Mouse (Mus musculus): ENCODE results near the gene Rrm2. TPM values are rescaled to one million over a fixed set of nuclear protein-coding genes. Genes with fewer than 3 reads are reported as not detected.
A peak's percentile ranks its signal among the peaks of the same experiment; 100 is the strongest.
"Not testable (repeated sequence)": the region's sequence is repeated elsewhere in the genome, so short reads cannot be mapped to it uniquely, and the experiment has no call there.

The Rrm2 gene
- polyA plus RNA-seq, 1 experiment from 2014 or later = 37.5 TPM

DNA sequence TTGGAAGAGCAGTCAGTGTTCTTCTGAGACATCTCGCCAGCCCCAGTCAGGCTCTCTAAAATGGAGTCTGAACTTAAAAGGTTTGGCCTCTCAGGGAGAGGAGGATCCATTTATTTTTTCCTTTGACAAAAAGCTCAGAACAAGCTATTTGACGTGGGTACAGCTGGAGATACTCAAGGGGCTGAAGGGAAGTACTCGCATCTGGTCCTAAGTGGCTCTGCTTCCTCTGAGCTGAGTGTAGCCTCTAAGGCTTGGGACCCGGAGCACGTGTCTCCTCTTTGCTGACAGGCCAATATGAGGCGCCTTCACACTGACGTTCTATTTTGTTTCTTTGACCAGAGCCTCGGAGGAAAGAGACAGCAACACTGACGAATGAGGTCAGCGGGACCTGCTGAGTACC, 8.5 kb upstream of the Rrm2 start:
- H3K36me3 ChIP-seq (ENCODE audit: control insufficient read depth, insufficient read depth, low read length) = no peaks in the 10 kb centered on the region
- no peak overlapping the region for H3K4me2 ChIP-seq (ENCODE audit: low read length)
- no peak overlapping the region for H3K9ac ChIP-seq (ENCODE audit: low read depth, low read length)
- WGBS = 77% methylated on average over 10 of the region's 10 CpGs
- no peak for ATAC-seq
- H3K4me1 ChIP-seq (ENCODE audit: control insufficient read depth, insufficient read depth, low read length) = no peaks in the 10 kb centered on the region
- H3K4me3 ChIP-seq (ENCODE audit: low read depth, low read length) = no peak overlapping the region
- H3K9me3 ChIP-seq (replicated peaks; ENCODE audit: control insufficient read depth, low read length, poor library complexity, severe bottlenecking) = no peaks in the 10 kb centered on the region
- no peaks in the 10 kb centered on the region for H3K27me3 ChIP-seq (ENCODE audit: control insufficient read depth, insufficient read depth, low read depth, low read length)
- no peak overlapping the region for H3K27ac ChIP-seq (ENCODE audit: low read length)

GRCm38 (mm10) chr12:24701621-24702020, 6.4 kb upstream of the Rrm2 start:
- H3K9me3 ChIP-seq (replicated peaks; ENCODE audit: control insufficient read depth, low read length, poor library complexity, severe bottlenecking); ATAC-seq; H3K36me3 ChIP-seq (ENCODE audit: control insufficient read depth, insufficient read depth, low read length); H3K4me1 ChIP-seq (ENCODE audit: control insufficient read depth, insufficient read depth, low read length); H3K27me3 ChIP-seq (ENCODE audit: control insufficient read depth, insufficient read depth, low read depth, low read length); H3K27ac ChIP-seq (ENCODE audit: low read length); H3K9ac ChIP-seq (ENCODE audit: low read depth, low read length); H3K4me2 ChIP-seq (ENCODE audit: low read length); H3K4me3 ChIP-seq (ENCODE audit: low read depth, low read length): not testable (repeated sequence)
- WGBS = 88% methylated on average over 9 of the region's 9 CpGs

- H3K4me1 ChIP-seq (ENCODE audit: control insufficient read depth, insufficient read depth, low read length) = peaks cover 4% of the 10 kb centered on the region; the same call in 1 of the 2 replicates
- no peaks in the 10 kb centered on the region for H3K27me3 ChIP-seq (ENCODE audit: control insufficient read depth, insufficient read depth, low read depth, low read length)
- no peak overlapping the region for H3K9ac ChIP-seq (ENCODE audit: low read depth, low read length)
- no peak overlapping the region for H3K4me3 ChIP-seq (ENCODE audit: low read depth, low read length)
- no peak overlapping the region for H3K4me2 ChIP-seq (ENCODE audit: low read length)
- no peak overlapping the region for H3K27ac ChIP-seq (ENCODE audit: low read length)
- ATAC-seq = no peak
- no peaks in the 10 kb centered on the region for H3K9me3 ChIP-seq (replicated peaks; ENCODE audit: control insufficient read depth, low read length, poor library complexity, severe bottlenecking)
- no peaks in the 10 kb centered on the region for H3K36me3 ChIP-seq (ENCODE audit: control insufficient read depth, insufficient read depth, low read length)
- 90% methylated on average over 3 of the region's 3 CpGs for WGBS
Measured at GRCm38 (mm10) chr12:24703013-24703412, 5.0 kb upstream of the Rrm2 start.

DNA sequence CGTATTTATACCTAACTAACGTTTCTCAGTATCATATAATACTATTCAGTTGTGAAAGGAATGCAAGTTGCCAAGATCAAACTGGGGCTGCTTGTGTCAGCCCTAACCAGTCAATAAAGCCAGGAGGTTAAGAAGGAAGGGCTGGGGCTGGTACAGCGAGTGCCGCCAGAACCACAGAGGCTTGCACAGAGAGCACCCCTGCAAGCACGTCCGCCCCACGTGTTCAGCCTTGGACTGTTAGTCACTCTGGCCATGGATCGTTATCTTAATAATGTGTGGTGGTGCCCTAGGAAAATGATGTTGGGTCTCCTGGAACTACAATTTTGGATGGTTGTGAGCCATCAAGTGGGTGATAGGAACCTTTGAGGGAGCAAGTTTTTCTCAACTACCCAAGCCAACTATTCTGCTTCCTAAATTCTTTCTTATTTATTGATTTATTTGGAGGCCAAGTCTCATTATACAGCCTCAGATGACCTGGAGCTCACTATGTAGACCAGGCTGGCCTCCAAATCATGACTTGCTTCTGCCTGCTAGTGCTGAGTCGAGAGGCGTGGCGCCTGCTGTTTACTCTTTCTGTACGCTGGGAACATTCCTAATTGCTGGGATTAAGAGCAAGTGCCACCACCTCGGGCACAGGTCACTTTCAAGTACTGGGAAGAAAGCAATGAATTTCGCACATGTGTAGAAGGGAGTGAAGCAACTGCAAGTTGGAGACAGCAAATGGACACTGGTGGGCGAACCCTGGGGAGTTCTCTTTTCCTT, 2.4 kb upstream of the Rrm2 start:
- H3K36me3 ChIP-seq (ENCODE audit: control insufficient read depth, insufficient read depth, low read length) = no peaks in the 10 kb centered on the region
- H3K4me2 ChIP-seq (ENCODE audit: low read length) = no peak overlapping the region
- no peak overlapping the region for H3K4me3 ChIP-seq (ENCODE audit: low read depth, low read length)
- WGBS = 87% methylated on average over 15 of the region's 15 CpGs
- no peak overlapping the region for H3K9ac ChIP-seq (ENCODE audit: low read depth, low read length)
- no peaks in the 10 kb centered on the region for H3K27me3 ChIP-seq (ENCODE audit: control insufficient read depth, insufficient read depth, low read depth, low read length)
- H3K27ac ChIP-seq (ENCODE audit: low read length) = no peak overlapping the region
- peaks cover 6% of the 10 kb centered on the region; the same call in 1 of the 2 replicates for H3K4me1 ChIP-seq (ENCODE audit: control insufficient read depth, insufficient read depth, low read length)
- no peak for ATAC-seq
- no peaks in the 10 kb centered on the region for H3K9me3 ChIP-seq (replicated peaks; ENCODE audit: control insufficient read depth, low read length, poor library complexity, severe bottlenecking)

DNA sequence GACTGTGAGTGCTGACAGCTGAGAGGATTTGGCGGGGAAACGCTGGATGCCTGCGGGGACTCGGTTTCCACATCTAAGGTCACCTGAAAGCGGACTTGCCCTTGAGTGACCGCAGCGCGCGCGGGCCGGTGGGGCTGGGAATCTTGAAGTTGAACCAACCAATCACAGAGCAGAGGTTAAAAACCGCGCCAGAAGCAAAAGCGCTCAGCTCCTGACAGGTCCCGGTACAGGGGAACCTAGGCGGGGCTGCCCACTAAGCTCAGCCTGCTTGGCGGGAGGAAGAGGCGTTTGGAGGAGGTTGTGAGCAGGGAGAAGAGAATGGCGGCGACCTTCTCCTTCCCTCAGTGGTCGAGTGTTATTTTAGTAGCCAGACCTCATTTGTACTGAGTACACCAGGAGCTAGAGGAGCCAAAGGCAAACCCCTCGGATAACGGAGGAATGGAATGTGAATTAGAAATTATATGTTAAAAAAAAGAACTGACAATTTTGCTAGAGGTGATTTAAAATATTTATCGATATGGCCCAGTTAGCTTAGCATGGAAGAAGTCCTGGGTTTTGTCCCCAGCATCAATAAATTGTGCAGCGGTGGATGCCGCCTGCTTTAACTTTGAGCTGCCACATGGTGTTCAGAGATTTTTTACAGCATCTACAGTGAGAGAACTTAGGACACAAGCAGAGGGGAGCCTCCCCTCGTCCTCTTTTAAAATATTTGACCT, 1.1 kb upstream of the Rrm2 start:
- Histone ChIP-seq H3K4me1 (ENCODE audit: control insufficient read depth, insufficient read depth, low read length) (peaks cover 6% of the 10 kb centered on the region; the same call in 1 of the 2 replicates), H3K4me3 (ENCODE audit: low read depth, low read length) (no peak overlapping the region), H3K9ac (ENCODE audit: low read depth, low read length) (no peak overlapping the region), H3K36me3 (ENCODE audit: control insufficient read depth, insufficient read depth, low read length) (no peaks in the 10 kb centered on the region), H3K9me3 (replicated peaks; ENCODE audit: control insufficient read depth, low read length, poor library complexity, severe bottlenecking) (no peaks in the 10 kb centered on the region), H3K27me3 (ENCODE audit: control insufficient read depth, insufficient read depth, low read depth, low read length) (no peaks in the 10 kb centered on the region), H3K4me2 (ENCODE audit: low read length) (peak overlapping the region; percentile 20), H3K27ac (ENCODE audit: low read length) (no peak overlapping the region)
- no peak for ATAC-seq
- 1% methylated on average over 27 of the region's 27 CpGs for WGBS

- Histone ChIP-seq H3K9ac (ENCODE audit: low read depth, low read length) (no peak overlapping the region), H3K27ac (ENCODE audit: low read length) (no peak overlapping the region), H3K4me2 (ENCODE audit: low read length) (peak overlapping the region; percentile 81), H3K36me3 (ENCODE audit: control insufficient read depth, insufficient read depth, low read length) (no peaks in the 10 kb centered on the region), H3K9me3 (replicated peaks; ENCODE audit: control insufficient read depth, low read length, poor library complexity, severe bottlenecking) (no peaks in the 10 kb centered on the region), H3K4me1 (ENCODE audit: control insufficient read depth, insufficient read depth, low read length) (peaks cover 6% of the 10 kb centered on the region; the same call in 1 of the 2 replicates), H3K4me3 (ENCODE audit: low read depth, low read length) (peak overlapping the region; percentile 80), H3K27me3 (ENCODE audit: control insufficient read depth, insufficient read depth, low read depth, low read length) (no peaks in the 10 kb centered on the region)
- ATAC-seq = no peak
- 0% methylated on average over 9 of the region's 9 CpGs for WGBS
Measured at GRCm38 (mm10) chr12:24707480-24707802, 600 bp upstream of the Rrm2 start.

DNA sequence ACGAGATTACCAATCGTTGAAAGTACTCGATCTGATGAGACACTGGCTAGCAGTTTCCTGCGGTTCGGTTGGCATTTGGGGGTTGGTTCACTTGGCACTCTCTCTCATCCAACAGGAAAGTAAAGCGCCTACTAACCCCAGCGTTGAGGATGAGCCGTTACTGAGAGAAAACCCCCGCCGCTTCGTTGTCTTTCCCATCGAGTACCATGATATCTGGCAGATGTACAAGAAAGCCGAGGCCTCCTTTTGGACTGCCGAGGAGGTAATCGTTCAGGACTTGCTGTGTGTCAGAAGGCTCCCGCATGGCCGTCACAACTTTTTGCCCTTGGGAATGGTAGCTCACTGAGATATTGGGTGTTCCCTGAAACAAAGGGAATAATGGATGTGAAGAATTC, 780 bp downstream of the Rrm2 start:
- Histone ChIP-seq H3K4me2 (ENCODE audit: low read length) (peak overlapping the region; percentile 81), H3K4me1 (ENCODE audit: control insufficient read depth, insufficient read depth, low read length) (peaks cover 6% of the 10 kb centered on the region; the same call in 1 of the 2 replicates), H3K4me3 (ENCODE audit: low read depth, low read length) (peak overlapping the region; percentile 80), H3K9me3 (replicated peaks; ENCODE audit: control insufficient read depth, low read length, poor library complexity, severe bottlenecking) (no peaks in the 10 kb centered on the region), H3K27ac (ENCODE audit: low read length) (no peak overlapping the region), H3K27me3 (ENCODE audit: control insufficient read depth, insufficient read depth, low read depth, low read length) (no peaks in the 10 kb centered on the region), H3K36me3 (ENCODE audit: control insufficient read depth, insufficient read depth, low read length) (no peaks in the 10 kb centered on the region), H3K9ac (ENCODE audit: low read depth, low read length) (peak overlapping the region; percentile 84; the same call in 1 of the 2 replicates)
- WGBS = under 1% methylated on average over 17 of the region's 17 CpGs
- ATAC-seq = no peak; the same call in 1 of the 2 replicates

- ATAC-seq = no peak
- H3K9ac ChIP-seq (ENCODE audit: low read depth, low read length) = no peak overlapping the region
- no peaks in the 10 kb centered on the region for H3K9me3 ChIP-seq (replicated peaks; ENCODE audit: control insufficient read depth, low read length, poor library complexity, severe bottlenecking)
- WGBS = 26% methylated on average over 6 of the region's 6 CpGs
- peaks cover 6% of the 10 kb centered on the region; the same call in 1 of the 2 replicates for H3K4me1 ChIP-seq (ENCODE audit: control insufficient read depth, insufficient read depth, low read length)
- H3K27ac ChIP-seq (ENCODE audit: low read length) = no peak overlapping the region
- H3K4me3 ChIP-seq (ENCODE audit: low read depth, low read length) = peak overlapping the region; percentile 80; the same call in 1 of the 2 replicates
- H3K27me3 ChIP-seq (ENCODE audit: control insufficient read depth, insufficient read depth, low read depth, low read length) = no peaks in the 10 kb centered on the region
- peak overlapping the region; percentile 81 for H3K4me2 ChIP-seq (ENCODE audit: low read length)
- no peaks in the 10 kb centered on the region for H3K36me3 ChIP-seq (ENCODE audit: control insufficient read depth, insufficient read depth, low read length)
Measured at GRCm38 (mm10) chr12:24709409-24709808, 1.4 kb downstream of the Rrm2 start.
